Mouse (Mus musculus): ENCODE results near the gene Herc3.
"Not testable (repeated sequence)": the region's sequence is repeated elsewhere in the genome, so short reads cannot be mapped to it uniquely, and the experiment has no call there.

Herc3 gene

DNA sequence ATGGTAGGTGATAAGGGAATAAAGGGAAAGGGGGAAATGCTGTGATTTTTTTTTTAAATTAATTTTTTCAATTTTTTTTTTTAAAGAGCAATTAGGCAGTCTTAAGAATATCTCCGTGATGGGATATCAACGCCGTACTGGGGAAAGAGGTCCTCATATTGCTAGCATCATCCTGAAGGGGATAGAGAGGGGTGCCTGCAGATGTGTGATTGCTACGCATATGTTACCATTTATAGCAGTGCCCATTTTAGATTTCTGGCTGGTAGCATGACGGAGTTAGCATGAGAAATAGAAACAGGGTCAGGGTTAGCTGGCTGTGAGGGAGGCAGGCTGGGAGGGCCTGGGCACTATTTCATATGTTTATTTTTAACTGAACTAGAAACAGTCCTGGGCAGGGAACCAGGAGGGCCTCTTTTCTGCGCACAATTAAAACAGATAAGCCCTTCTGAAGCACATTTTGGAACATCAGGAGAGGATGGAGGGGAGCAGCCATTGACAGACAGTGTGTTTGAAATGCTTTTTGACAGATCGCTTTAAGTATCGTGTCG lies 31.3 kb downstream of the Herc3 start:
- no peak for DNase-seq

GRCm38 (mm10) chr6:58863631-58864235 lies 32.5 kb downstream of the Herc3 start:
- DNase-seq, result no peak

DNA sequence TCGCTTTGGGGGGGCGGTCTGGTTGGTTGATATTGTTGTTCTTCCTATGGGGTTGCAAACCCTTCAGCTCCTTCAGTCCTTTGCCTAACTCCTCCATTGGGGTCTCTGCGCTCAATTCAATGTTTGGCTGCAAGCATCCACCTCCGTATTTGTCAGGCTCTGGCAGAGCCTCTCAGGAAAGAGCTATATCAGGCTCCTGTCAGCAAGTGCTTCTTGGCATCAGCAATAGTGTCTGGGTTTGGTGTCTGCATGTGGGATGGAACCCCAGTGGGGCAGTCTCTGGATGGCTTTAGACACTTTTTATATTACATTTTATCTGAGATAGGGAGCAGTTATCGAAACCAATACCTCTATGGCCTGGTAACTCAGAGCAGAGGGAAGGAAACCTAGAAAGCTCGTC lies 36.6 kb downstream of the Herc3 start:
- not testable (repeated sequence) for DNase-seq

DNA sequence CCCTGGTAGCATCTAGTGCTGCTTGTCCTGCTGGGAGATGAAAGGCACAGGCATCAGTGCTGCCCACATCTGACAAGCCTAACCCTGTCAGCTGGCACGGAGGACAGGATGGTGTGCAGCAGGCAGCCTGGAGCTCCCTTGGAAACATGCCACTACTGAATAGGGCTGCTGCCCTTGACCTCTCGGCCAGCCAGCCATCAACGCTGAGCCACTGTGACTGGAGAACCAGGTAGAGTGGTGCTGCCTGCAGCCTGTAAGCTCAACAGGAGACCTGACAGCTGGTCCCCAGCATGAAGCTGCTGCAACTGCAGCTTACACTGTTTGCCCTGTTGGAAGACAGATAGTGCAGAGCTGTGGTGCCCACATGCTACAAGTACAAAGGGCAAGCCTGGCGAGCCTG lies 48.3 kb downstream of the Herc3 start:
- no peak for DNase-seq

- no peak for DNase-seq
These were observed 48.7 kb downstream of the Herc3 start for GRCm38 (mm10) chr6:58879987-58880386.

- no peak for DNase-seq
These were observed 49.6 kb downstream of the Herc3 start for GRCm38 (mm10) chr6:58880861-58881260.

GRCm38 (mm10) chr6:58881363-58881762 lies 50.1 kb downstream of the Herc3 start:
- DNase-seq, result no peak

DNA sequence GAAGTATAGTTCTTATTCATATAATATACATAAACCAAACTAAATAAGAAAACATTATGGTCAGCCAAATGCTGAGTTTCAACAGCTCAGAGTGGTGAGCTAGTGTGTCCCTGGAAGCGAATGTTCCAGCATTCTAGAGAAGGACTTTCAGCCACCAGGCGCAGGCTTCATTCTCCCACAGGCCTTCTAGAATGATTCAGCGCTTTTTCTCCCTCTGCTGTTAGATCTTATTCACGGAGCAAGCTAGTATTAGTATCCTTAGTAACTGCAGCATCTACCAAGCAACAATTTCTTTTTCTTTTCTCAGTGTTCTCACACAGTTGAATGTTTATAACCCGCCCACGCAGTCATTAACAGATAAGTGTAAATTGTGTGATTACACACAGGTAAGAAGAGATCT lies 51.0 kb downstream of the Herc3 start:
- DNase-seq, result no peak

DNA sequence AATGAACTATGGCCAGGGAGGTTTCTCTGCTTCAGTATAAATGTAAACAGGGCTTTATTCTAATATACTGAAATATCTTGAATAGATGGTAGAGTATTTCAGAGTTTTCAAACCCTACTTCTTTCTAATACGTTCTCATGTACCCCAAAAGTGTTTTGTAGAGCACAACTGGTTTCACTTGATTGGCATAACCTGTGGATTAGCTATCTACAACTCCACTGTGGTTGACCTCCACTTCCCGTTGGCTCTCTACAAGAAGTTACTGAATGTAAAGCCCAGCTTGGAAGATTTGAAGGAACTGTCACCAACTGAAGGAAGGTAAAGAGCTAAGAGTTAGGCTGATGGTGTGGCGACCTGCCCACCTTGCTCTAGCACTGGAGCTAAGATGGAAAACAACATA lies 58.7 kb downstream of the Herc3 start:
- DNase-seq, result no peak

- DNase-seq, result no peak
These were observed 62.0 kb downstream of the Herc3 start for GRCm38 (mm10) chr6:58893307-58893706.

DNA sequence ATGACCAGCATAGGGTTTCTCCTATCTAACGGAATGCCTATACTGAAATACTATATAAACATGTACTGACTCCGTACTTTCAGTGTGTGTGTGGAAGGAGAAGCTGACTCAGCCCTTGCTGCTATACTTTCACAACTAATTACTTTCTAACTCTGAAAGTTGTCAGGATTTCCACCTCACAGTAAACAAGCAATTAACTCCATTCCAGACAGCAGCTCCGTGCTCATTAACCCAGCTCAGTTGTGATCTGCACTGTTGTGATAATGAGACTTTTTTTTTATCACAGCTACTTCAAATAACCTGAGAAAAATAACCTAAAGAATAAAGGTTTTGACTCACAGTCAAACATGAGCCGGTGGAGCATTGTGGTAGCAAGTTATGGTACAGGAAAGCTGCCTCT lies 63.7 kb downstream of the Herc3 start:
- DNase-seq, result no peak

DNA sequence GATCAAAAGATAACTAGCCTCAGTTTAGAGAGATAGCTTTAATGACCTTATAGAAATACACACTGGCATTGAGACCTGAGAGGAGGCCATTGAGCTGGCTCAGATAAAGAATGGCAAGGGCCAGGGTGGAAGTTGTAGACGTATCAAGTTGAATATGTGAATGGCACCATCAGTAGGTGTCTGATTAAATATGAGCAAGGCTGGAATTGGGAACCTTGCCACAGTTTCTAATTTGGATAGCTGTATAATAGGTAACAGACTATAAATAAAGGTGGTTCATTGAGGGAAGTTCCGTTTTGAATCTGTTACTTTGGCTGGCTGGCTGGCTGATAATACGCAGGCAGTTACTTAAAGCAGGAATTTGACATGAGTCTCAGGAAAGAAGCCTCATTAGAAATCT lies 65.4 kb downstream of the Herc3 start:
- DNase-seq, result no peak

- DNase-seq, result no peak
These were observed 67.8 kb downstream of the Herc3 start for GRCm38 (mm10) chr6:58899076-58899475.

- no peak for DNase-seq
These were observed 69.3 kb downstream of the Herc3 start for GRCm38 (mm10) chr6:58900536-58900935.

DNA sequence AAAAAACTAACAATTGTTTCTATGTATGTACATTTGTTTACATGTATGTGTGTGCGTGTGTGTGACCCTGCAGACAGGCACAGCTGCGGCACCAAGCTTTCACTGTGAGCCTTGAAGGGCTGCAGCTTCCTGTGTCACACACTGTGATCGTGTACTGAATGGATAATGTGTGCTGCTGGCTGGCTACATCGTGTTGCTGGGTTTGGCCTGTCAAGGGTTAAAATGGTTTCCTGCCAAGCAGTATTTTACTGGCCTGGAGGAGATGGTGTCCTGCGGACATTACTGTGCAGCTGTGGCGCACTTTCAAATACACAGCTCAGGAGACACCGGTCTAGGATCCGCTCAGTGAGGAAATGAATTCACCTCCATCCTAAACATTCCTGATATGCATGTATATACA lies 71.9 kb downstream of the Herc3 start:
- DNase-seq, result peak; percentile 37

GRCm38 (mm10) chr6:58904551-58904950 lies 73.3 kb downstream of the Herc3 start:
- no peak for DNase-seq

DNA sequence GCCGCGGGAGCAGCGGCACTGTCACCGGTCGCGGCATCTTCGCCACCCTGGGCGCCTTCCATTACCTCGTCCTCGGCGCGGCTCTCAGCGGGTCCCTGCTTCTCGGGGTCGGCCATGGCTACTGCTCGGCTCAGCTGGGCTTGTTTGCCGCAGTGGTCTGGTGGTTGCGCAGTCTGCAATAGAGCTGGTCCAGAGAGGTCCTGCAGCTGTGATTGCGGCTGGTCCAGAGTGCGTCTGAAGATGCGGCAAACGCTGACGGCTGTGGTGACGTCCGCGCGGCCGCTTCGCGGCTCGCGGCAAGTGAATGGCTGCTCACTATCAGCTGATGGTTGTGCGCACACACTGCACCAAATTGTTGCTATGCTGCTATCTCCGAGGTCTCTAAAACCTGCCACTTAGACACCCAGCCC lies 75.6 kb downstream of the Herc3 start, which contains the start of gene Nap1l5:
TSS of gene Nap1l5 (minus strand) at position 225 of the 410 bp plus-strand sequence.
- peak; percentile 79 for DNase-seq

DNA sequence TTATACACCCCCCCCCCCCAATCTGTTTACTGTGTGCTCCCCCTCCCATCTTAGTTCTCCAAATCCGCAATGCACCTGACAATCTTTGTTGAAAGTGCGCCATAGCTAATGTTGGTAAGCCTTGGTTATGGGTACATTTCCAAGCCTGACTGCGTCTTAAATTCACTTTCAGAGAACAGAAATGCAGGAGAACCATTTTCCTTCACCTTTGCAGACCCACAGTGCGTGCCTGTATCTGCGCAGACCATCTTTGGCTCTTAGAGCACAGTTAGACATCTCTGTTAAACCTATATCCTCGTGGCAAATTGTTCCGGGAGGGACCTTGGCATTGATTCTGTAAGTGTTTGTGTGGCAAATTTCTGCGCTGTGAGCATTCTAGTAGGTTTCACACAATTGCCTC lies 76.1 kb downstream of the Herc3 start:
- no peak for DNase-seq

DNA sequence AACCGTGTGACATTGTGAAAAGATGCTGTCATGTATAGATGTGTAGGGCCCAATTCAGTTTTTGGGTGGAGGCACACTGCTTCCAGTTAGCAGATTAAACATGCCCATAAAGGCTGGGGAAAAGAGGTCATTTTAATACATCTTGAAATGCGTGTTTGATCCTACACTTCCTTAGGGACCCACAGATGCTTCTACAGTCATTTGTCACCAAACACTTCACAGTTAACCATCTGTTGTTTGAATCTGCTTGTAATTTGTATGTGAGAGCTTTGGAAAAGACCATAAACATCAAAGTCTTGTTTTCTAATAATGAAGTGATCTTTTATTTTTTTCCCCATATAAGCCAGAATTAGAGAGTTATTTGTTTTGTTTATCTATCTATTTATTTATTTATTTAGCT lies 76.5 kb downstream of the Herc3 start:
- no peak for DNase-seq

- no peak for DNase-seq
These were observed 81.6 kb downstream of the Herc3 start for GRCm38 (mm10) chr6:58912842-58913241.

- no peak for DNase-seq
These were observed 82.3 kb downstream of the Herc3 start for GRCm38 (mm10) chr6:58913551-58913950.

DNA sequence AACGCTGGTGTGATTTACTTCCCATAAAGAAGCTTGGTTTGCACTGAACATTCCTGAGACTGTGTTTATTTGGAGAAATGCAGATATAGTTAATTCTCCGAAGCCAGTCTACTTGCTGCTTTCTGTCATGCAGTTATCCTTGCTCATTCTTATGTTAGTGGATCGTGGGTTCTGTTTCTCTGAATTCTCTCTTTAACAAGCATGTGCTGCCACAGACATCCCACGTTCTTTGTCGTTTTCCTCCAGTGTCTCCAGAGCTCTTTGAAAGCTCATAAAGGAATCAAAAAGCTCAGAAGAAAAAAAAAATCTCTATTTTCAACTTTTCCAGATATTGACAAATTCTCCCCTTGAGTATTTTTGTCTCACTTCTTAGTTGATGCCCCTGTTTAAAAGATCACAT lies 82.7 kb downstream of the Herc3 start:
- DNase-seq, result no peak

- DNase-seq, result no peak
These were observed 85.2 kb downstream of the Herc3 start for GRCm38 (mm10) chr6:58916498-58916897.

DNA sequence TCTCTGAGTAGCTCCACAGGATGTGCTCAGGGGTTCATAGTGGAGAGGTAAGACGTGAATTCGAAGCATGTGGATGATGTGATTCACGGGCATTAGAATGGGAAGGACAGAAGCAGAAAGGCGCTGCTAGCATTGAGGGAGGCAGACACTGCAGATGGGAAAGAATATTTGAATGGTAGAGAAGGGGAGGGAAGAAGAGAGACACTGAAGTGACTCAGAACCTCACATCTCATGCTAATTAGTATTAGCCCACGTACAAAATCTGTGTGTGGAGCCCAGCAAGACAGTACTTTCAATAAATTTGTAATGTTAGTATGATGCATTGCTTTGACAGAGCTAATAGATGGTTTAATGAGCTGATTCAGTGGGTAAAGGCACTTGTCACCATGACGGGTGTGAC lies 89.5 kb downstream of the Herc3 start:
- no peak for DNase-seq

- DNase-seq, result no peak
These were observed 90.4 kb downstream of the Herc3 start for GRCm38 (mm10) chr6:58921623-58922022.

Data from right cerebral cortex, postnatal 25 days (tissue).